Mouse (Mus musculus) small intestine, adult 2 months (tissue): ENCODE measurements around the gene Nupr1. TPM values are rescaled to one million over a fixed set of nuclear protein-coding genes. Genes with fewer than 3 reads are reported as not detected.
A peak's percentile ranks its signal among the peaks of the same experiment; 100 is the strongest.
"Not testable (repeated sequence)": the region's sequence is repeated elsewhere in the genome, so short reads cannot be mapped to it uniquely, and the experiment has no call there.

Experiments used
- H3K27ac ChIP-seq: fragments of 200-500 bp; 2 replicates; pipeline ENCODE4 v1.5.1; 2012; ENCODE audit warnings: low read depth, low read length, control low read depth, inconsistent platforms; ENCODE audit not compliant: insufficient read depth
- H3K27me3 ChIP-seq: fragments of 200-500 bp; 2 replicates; pipeline ENCODE4 v1.6.1; 2012; ENCODE audit warnings: mild to moderate bottlenecking, moderate library complexity, low read length, inconsistent platforms; ENCODE audit not compliant: control insufficient read depth, insufficient read depth
- H3K36me3 ChIP-seq: fragments of 200-500 bp; 2 replicates; pipeline ENCODE4 v1.6.1; 2012; ENCODE audit warnings: mild to moderate bottlenecking, low read length, control low read depth, inconsistent platforms; ENCODE audit not compliant: control insufficient read depth, insufficient read depth
- H3K4me1 ChIP-seq: fragments of 200-500 bp; 2 replicates; pipeline ENCODE4 v1.6.1; 2012; ENCODE audit warnings: low read length, inconsistent platforms, mixed read lengths; ENCODE audit not compliant: control insufficient read depth, insufficient read depth, insufficient read length
- H3K4me3 ChIP-seq: fragments of 200-500 bp; 2 replicates; pipeline ENCODE4 v1.5.1; 2012; ENCODE audit warnings: low read depth, mild to moderate bottlenecking, control low read depth, inconsistent platforms, low read length, moderate library complexity
- CTCF ChIP-seq: fragments of 200-500 bp; IDR thresholded peaks from 2 replicates; pipeline ENCODE4 v1.5.1; 2012; ENCODE audit warnings: low read depth, mild to moderate bottlenecking, control low read depth, inconsistent platforms, low read length, moderate library complexity, mixed read lengths; ENCODE audit not compliant: insufficient replicate concordance, insufficient read length; ENCODE audit errors: extremely low read depth
- POLR2A ChIP-seq: fragments of 200-500 bp; IDR thresholded peaks from 2 replicates; pipeline ENCODE4 v1.6.1; 2012; ENCODE audit warnings: low read depth, mild to moderate bottlenecking, control low read depth, inconsistent platforms, low read length, moderate library complexity
- WGBS: fragments of 180-500 bp; shearing (Covaris S2); methylation state at CpG from one replicate; pipeline ENCODE4 v1.1.7; 2018; 5-methylcytosine and 5-hydroxymethylcytosine counted together
- polyA plus RNA-seq: library from polyadenylated mRNA; depleted of rRNA; stranded (reverse); fragments of >200 nt; gene quantifications from 2 replicates; pipeline ENCODE4 v1.2.3, GENCODE M21; 2012

Gene Nupr1
- polyA plus RNA-seq, 1 experiment: 32.5 TPM

GRCm38 (mm10) chr7:126644914-126645313 lies 14.3 kb upstream of the Nupr1 start:
- H3K4me1 ChIP-seq: peaks cover 11% of the 10 kb centered on the region; the same call in 1 of the 2 replicates
- H3K27me3 ChIP-seq: no peaks in the 10 kb centered on the region
- TF ChIP-seq CTCF (no peak), POLR2A (no peak)
- H3K36me3 ChIP-seq: no peaks in the 10 kb centered on the region
- no peak overlapping the region for H3K27ac ChIP-seq
- H3K4me3 ChIP-seq: no peak overlapping the region

- H3K36me3 ChIP-seq: no peaks in the 10 kb centered on the region
- no peak overlapping the region for H3K4me3 ChIP-seq
- no peak for TF ChIP-seq CTCF
- TF ChIP-seq POLR2A: no peak
- no peaks in the 10 kb centered on the region for H3K27me3 ChIP-seq
- peaks cover 9% of the 10 kb centered on the region; the same call in 1 of the 2 replicates for H3K4me1 ChIP-seq
- 60% methylated on average over 3 of the region's 3 CpGs for WGBS
- no peak overlapping the region for H3K27ac ChIP-seq
These were observed 13.7 kb upstream of the Nupr1 start for GRCm38 (mm10) chr7:126644345-126644744.

GRCm38 (mm10) chr7:126643244-126643617 lies 12.6 kb upstream of the Nupr1 start:
- H3K27me3 ChIP-seq, H3K4me1 ChIP-seq, H3K4me3 ChIP-seq, H3K36me3 ChIP-seq, H3K27ac ChIP-seq: not testable (repeated sequence)
- 16% methylated on average over 3 of the region's 3 CpGs for WGBS

GRCm38 (mm10) chr7:126642545-126643243 lies 12.0 kb upstream of the Nupr1 start:
- no peaks in the 10 kb centered on the region for H3K27me3 ChIP-seq
- H3K27ac ChIP-seq: no peak overlapping the region
- WGBS: 52% methylated on average over 5 of the region's 5 CpGs
- no peak for TF ChIP-seq POLR2A
- TF ChIP-seq CTCF: peak; percentile 12; the same call in 1 of the 2 replicates
- H3K36me3 ChIP-seq: no peaks in the 10 kb centered on the region
- no peak overlapping the region for H3K4me3 ChIP-seq
- H3K4me1 ChIP-seq: peaks cover 7% of the 10 kb centered on the region; the same call in 1 of the 2 replicates

- Histone ChIP-seq H3K27me3 (no peaks in the 10 kb centered on the region), H3K4me1 (no peaks in the 10 kb centered on the region), H3K27ac (no peak overlapping the region), H3K4me3 (no peak overlapping the region), H3K36me3 (no peaks in the 10 kb centered on the region)
- 13% methylated on average over 4 of the region's 4 CpGs for WGBS
- TF ChIP-seq POLR2A (no peak), CTCF (peak; percentile 55; the same call in 1 of the 2 replicates)
These were observed 6.3 kb upstream of the Nupr1 start for GRCm38 (mm10) chr7:126636733-126637520.

GRCm38 (mm10) chr7:126635375-126635774 lies 4.7 kb upstream of the Nupr1 start:
- Histone ChIP-seq H3K27ac (no peak overlapping the region), H3K4me1 (no peaks in the 10 kb centered on the region; the same call in 1 of the 2 replicates), H3K4me3 (no peak overlapping the region), H3K27me3 (no peaks in the 10 kb centered on the region), H3K36me3 (no peaks in the 10 kb centered on the region)
- TF ChIP-seq CTCF (no peak), POLR2A (no peak)

GRCm38 (mm10) chr7:126632478-126632877 lies 1.8 kb upstream of the Nupr1 start:
- Histone ChIP-seq H3K27me3 (no peaks in the 10 kb centered on the region), H3K4me3 (no peak overlapping the region), H3K36me3 (no peaks in the 10 kb centered on the region), H3K4me1 (peaks cover 2% of the 10 kb centered on the region; the same call in 1 of the 2 replicates), H3K27ac (no peak overlapping the region)
- no peak for TF ChIP-seq CTCF
- WGBS: 38% methylated on average over 2 of the region's 2 CpGs
